Mouse (Mus musculus) layer of hippocampus, adult 11-12 months (tissue): ENCODE measurements around the gene Smim26.

ENCODE experiments used
- DNase-seq: peaks from one replicate; pipeline ENCODE4 v3.0.0; 2022; ENCODE audit warnings: low spot score

Gene Smim26

DNA sequence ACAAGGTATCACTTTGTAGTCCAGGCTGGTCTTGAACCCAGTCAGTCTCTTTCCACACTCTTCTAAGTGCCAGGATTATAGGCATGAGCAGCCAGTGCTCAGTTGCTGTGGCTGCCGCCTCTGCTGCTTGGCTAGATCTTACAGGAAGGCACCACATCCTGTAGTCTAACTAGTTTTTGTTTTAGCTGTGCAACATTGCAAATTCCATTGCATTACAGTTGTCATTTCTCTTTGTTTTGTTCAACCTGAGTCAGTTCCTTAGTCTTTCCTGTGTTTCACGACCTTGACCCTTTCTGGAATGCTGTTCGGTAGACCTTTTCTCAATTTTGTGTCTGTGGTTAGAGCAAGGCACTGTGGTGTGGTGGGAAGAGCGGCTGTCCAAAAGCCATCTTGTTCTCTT, 43.4 kb downstream of the Smim26 start:
- DNase-seq, result no peak

DNA sequence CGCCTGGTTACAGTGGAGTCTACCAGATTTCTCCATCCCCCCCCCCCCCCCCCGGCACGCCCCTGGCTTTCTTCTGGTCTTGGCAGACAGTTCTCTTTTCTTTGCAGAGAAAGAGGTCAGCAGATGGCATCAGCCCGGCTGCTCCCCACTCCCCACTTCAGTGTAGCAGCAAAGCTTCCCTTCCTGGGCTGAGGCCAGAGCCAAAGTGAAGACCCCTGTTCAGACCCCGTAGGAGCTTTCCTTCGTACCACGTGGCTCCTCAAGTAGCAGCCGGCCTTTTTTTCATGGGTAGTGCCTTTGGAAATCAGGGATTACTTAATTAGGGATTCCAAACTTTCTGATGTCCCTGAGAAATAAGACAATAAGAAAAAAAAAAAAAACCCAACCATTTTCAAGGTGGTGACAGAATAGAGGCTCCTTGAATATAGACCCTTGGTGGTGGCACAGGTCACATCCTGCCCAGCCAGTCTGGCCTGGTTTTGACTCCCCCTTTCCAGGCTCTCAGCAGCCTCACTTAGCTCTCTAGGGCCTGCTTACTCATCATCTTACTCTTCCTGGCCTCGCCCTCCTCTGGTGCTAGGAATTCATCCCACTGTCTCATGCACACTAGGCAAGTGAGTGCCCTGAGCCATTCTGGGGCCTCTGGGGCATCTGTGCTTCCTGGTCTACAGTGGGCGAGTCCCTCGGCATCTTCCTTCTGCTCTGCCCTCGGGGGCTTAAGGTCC, 44.0 kb downstream of the Smim26 start:
- no peak for DNase-seq

DNA sequence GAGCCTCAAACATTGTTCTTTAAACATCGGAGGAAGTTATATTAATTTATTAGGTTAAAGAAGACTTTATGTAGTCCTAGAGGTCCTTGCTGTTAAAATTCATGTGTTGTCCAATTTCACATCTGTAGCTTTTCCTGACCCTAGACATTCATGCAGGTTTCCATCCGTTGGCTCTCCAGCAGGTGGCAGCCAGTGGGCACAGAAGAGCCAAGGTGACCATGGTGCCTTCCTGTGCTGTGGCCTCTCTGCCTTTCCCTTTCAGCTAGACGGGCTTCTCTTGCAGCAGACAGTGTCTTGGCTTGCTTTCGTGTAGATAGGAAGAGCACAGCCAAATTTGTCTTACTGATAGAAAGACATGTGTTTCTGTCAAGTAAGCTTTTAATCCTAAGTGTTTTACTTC, 44.9 kb downstream of the Smim26 start:
- DNase-seq, result no peak

DNA sequence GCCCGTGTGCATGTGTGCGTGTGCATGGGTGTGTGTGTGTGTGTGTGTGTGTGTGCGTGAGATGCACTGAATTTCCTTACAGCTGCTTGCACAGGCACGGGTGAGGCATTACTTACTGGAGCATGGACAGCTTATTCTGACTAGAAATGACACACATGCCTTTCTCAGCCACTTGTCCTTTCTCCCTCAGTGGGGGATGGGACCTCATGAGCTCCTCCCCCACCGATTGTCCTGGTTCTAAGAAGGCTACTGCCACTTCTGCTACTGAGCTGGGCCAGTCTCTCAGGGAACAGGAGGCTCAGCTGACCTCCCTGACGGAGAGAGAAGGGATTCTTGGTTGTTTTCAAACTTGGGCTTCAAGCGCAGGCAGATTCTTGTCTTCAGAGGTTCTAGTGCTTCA, 46.2 kb downstream of the Smim26 start:
- DNase-seq, result no peak

DNA sequence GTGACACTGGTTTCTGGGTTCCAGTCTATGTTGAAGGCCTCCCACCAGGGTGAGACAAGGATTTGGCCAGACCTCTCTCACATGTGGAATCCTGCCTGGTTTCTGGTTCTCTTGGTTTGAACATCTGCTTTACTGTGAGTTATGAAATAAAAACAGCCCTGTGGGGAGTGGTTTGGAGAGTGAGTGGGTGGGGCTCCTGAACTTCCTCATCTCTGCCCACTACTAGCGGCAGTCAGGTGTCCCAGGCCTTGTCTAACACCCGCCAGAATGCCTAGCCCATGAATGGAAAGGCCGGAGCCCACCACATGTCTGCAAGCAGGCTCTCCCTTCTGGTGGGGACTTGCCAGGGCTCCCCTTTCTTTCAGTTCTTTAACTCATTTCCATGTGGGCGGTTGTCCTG, 48.1 kb downstream of the Smim26 start:
- DNase-seq, result no peak
